Mouse (Mus musculus): ENCODE data around the gene Smarcc1.

DNA sequence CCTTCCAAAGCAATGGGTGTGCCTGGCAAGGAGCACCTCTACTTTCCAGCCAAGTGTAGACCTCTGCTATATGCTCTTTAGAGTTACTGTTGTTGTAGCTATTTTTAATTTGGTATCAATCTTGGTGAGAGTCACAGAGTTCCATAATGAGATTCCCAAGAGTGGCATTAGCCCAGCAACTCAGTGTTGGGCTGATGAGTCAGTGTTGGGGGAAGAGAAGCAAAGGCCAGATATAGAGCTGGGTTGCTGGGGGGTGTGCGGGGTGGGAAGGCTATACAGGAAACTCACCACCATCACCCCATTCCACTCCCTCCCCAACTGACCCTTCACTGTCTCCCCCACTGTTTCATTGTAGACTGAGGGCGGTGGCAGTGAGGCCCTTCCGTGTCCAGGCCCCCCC, 36.4 kb upstream of the Smarcc1 start:
- no peak for TF ChIP-seq CTCF (IDR thresholded peaks at IDR 0.05; ENCODE audit: low read depth, low read length)
- no peak for TF ChIP-seq POLR2A (IDR thresholded peaks at IDR 0.05; ENCODE audit: insufficient read depth, low read length)
